ENCODE assay signal across 8 mouse cellular contexts in the genomic region with DNA sequence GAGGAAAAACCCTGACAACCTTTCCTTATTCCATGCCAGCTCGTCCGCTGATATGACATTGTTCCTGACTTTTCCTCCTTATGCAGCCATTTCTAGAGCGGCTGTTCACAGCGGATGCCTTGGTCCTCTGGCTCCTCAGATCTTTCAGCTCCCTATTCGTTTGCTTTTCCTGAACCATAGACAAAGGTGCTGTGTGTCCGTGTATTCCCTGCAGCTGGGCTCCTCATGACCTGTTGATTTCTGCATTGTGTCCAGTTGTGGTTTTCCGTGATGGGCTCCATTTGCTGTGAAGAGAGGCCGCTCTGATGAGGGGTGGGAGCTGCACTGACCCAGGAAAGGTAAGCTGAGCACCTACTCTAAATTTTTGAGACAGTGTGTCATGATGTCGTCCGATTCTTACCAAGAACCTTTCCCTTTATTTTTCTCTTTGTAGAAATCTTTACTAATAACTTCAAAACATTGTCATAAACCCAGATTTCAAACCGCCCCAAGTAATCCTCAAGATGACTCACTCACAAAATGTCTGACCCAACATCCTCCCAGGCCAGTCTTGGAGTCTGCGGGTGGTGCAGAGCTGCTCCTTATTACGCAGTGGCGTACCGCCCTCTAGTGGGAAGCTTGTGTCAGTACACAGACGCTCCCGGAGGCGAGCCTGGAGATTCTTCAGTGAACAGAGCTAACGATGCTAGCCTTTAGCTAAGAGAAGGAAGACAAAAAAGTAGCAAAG. TPM values are rescaled to one million over a fixed set of nuclear protein-coding genes. Genes with fewer than 3 reads are reported as not detected.
DNase-seq lines count a peak whose midpoint lies in the region; ATAC-seq and TF ChIP-seq lines count a peak whose summit lies in the region.

No protein-coding gene starts in this region.

- peaks cover 3% of the 10 kb centered on the region; the same call in 1 of the 2 replicates for H3K4me1 ChIP-seq in heart, embryonic 11.5 days (ENCODE audit: control insufficient read depth, insufficient read depth, low read length)
- H3K4me1 ChIP-seq in intestine, postnatal 0 days (replicated peaks; ENCODE audit: control insufficient read depth, insufficient read depth, low read length) = no peaks in the 10 kb centered on the region
- H3K4me1 ChIP-seq in midbrain, embryonic 14.5 days (ENCODE audit: control insufficient read depth, insufficient read depth, low read length) = no peaks in the 10 kb centered on the region

- no peak overlapping the region for H3K4me2 ChIP-seq in heart, embryonic 11.5 days
- H3K4me2 ChIP-seq in intestine, postnatal 0 days (replicated peaks; ENCODE audit: low read depth) = no peak overlapping the region
- H3K4me2 ChIP-seq in midbrain, embryonic 14.5 days (ENCODE audit: low read length) = no peak overlapping the region

- H3K27ac ChIP-seq in heart, embryonic 11.5 days (ENCODE audit: low read depth, low read length) = no peak overlapping the region
- H3K27ac ChIP-seq in intestine, postnatal 0 days (ENCODE audit: low read depth, low read length) = no peak overlapping the region
- H3K27ac ChIP-seq in midbrain, embryonic 14.5 days (replicated peaks; ENCODE audit: low read depth, low read length) = no peak overlapping the region

- H3K27me3 ChIP-seq in heart, embryonic 11.5 days (ENCODE audit: control insufficient read depth, insufficient read depth, low read length) = no peaks in the 10 kb centered on the region
- no peaks in the 10 kb centered on the region for H3K27me3 ChIP-seq in intestine, postnatal 0 days (replicated peaks; ENCODE audit: control insufficient read depth, insufficient read depth, low read length)
- no peaks in the 10 kb centered on the region for H3K27me3 ChIP-seq in midbrain, embryonic 14.5 days (ENCODE audit: control insufficient read depth, insufficient read depth, low read length)

- no peak overlapping the region for H3K4me3 ChIP-seq in heart, embryonic 11.5 days (ENCODE audit: low read depth, low read length)
- no peak overlapping the region for H3K4me3 ChIP-seq in intestine, postnatal 0 days (ENCODE audit: low read depth, low read length)
- H3K4me3 ChIP-seq in midbrain, embryonic 14.5 days (replicated peaks; ENCODE audit: low read depth, low read length) = no peak overlapping the region

- H3K36me3 ChIP-seq in heart, embryonic 11.5 days (ENCODE audit: control insufficient read depth, insufficient read depth, low read length) = no peaks in the 10 kb centered on the region
- no peaks in the 10 kb centered on the region for H3K36me3 ChIP-seq in intestine, postnatal 0 days (ENCODE audit: control insufficient read depth, insufficient read depth)
- no peaks in the 10 kb centered on the region for H3K36me3 ChIP-seq in midbrain, embryonic 14.5 days (ENCODE audit: control insufficient read depth, insufficient read depth, low read length)

- TF ChIP-seq CTCF in intestine, postnatal 0 days (IDR thresholded peaks at IDR 0.05; ENCODE audit: low read depth) = peak; percentile 99

- H3K9ac ChIP-seq in heart, embryonic 11.5 days (ENCODE audit: low read depth, low read length) = no peak overlapping the region
- no peak overlapping the region for H3K9ac ChIP-seq in intestine, postnatal 0 days (ENCODE audit: low read depth, low read length)
- H3K9ac ChIP-seq in midbrain, embryonic 14.5 days (replicated peaks; ENCODE audit: low read length) = no peak overlapping the region

- WGBS in heart, embryonic 11.5 days (ENCODE audit: insufficient replicate concordance) = 34% methylated on average over 19 of the region's 19 CpGs
- WGBS in intestine, postnatal 0 days = 35% methylated on average over 19 of the region's 19 CpGs
- 38% methylated on average over 19 of the region's 19 CpGs for WGBS in midbrain, embryonic 14.5 days

- intact Hi-C loops in gastrocnemius, postnatal 36 days (cut with DNase I) = loop anchor here (2.0 to 10.0 kb wide), 2 partner anchors 241 to 483 kb away; no protein-coding TSS in a partner anchor
- intact Hi-C loops in left cerebral cortex, postnatal 36 days (cut with DNase I) = loop anchor here (2.0 to 10.0 kb wide), 4 partner anchors 50 to 453 kb away; no protein-coding TSS in a partner anchor

- no peak for ATAC-seq in heart, embryonic 11.5 days (replicated peaks; ENCODE audit: insufficient number of reproducible peaks, low FRiP score, low TSS enrichment)
- peak; percentile 61 for ATAC-seq in intestine, postnatal 0 days
- ATAC-seq in midbrain, embryonic 14.5 days (ENCODE audit: low FRiP score, low TSS enrichment) = peak; percentile 72; the same call in 1 of the 2 replicates

- H3K9me3 ChIP-seq in heart, embryonic 11.5 days (replicated peaks; ENCODE audit: control insufficient read depth, low read length) = no peaks in the 10 kb centered on the region
- no peaks in the 10 kb centered on the region for H3K9me3 ChIP-seq in intestine, postnatal 0 days (ENCODE audit: control insufficient read depth)
- H3K9me3 ChIP-seq in midbrain, embryonic 14.5 days (ENCODE audit: control insufficient read depth, low read length) = no peaks in the 10 kb centered on the region

- peak; percentile 98 for DNase-seq in heart, adult 11 months
- DNase-seq in embryo, embryonic 11 days = peak; percentile 93
- DNase-seq in gastrocnemius, postnatal 36 days = peak; percentile 73 to 86
- peak; percentile 79 to 86 for DNase-seq in left cerebral cortex, postnatal 36 days (ENCODE audit: low spot score in 2 of 2)
- peak; percentile 94 for DNase-seq in midbrain, embryonic 14.5 days
- peak; percentile 70 for DNase-seq in spleen, adult 12 weeks (ENCODE audit: low spot score)

RNA-seq across cellular contexts. Expression of a gene that starts 3.7 kb away (rescaled TPM):
- polyA plus RNA-seq in heart, embryonic 11.5 days (2014; fragmentation: Nextera tagmentation; extraction: Ambion mirVana) = 27.0 and 32.2 TPM in 2 replicates
- total RNA-seq in gastrocnemius, postnatal 36 days (2021) = under 1 TPM; 0.47 to 0.54 TPM
- polyA plus RNA-seq in intestine, postnatal 0 days (2015; fragmentation: Nextera tagmentation; extraction: Ambion mirVana) = 10.7 and 11.9 TPM in 2 replicates
- total RNA-seq in left cerebral cortex, postnatal 36 days (2021) = 1 to 10 TPM; 1.3 to 1.6 TPM
- polyA plus RNA-seq in midbrain, embryonic 14.5 days (2014; fragmentation: Nextera tagmentation; extraction: Ambion mirVana) = 3.3 and 10.5 TPM in 2 replicates
